In genomic region chr12:79762570-79763275, GRCm38 (mm10) we compare ENCODE assay signal across 13 mouse cellular contexts.
A peak's percentile ranks its signal among the peaks of the same experiment; 100 is the strongest.
DNase-seq lines count a peak whose midpoint lies in the region; ATAC-seq and TF ChIP-seq lines count a peak whose summit lies in the region.
"Had no signal": no experiment of that assay in that cellular context is flagged by ENCODE, and none has a peak within 500 bp of the region (broad histone marks: within the 10 kb centered on the region; RNA-seq: fewer than 3 reads in every experiment).

No protein-coding gene starts in this region.

- ATAC-seq in hindbrain, postnatal 0 days: no peak
- ATAC-seq in liver, embryonic 11.5 days (replicated peaks; ENCODE audit: low FRiP score): peak; percentile 63

- no peak for DNase-seq in hindbrain, embryonic 10.5 days (ENCODE audit: low spot score)
- no peak for DNase-seq in hindbrain, postnatal 0 days (ENCODE audit: low spot score)
- DNase-seq in urinary bladder, postnatal 14 days (ENCODE audit: low spot score): peak; percentile 67
- no peak for DNase-seq in urinary bladder, adult 2 months (ENCODE audit: low spot score)
- no peak for DNase-seq in liver, embryonic 11.5 days (ENCODE audit: low spot score)
- DNase-seq in right cerebral cortex, postnatal 14 days: no peak
- no peak for DNase-seq in embryo, embryonic 9.5 days (ENCODE audit: extremely low spot score)
- DNase-seq: adrenal gland, postnatal 25 days; cerebellum, adult 2 months; gastrocnemius, postnatal 25 days; kidney, adult 8-10 months; lung, postnatal 4 days had no signal

- no peak overlapping the region for H3K9ac ChIP-seq in hindbrain, postnatal 0 days (replicated peaks; ENCODE audit: low read length)
- no peak overlapping the region for H3K9ac ChIP-seq in liver, embryonic 11.5 days (ENCODE audit: low read depth, low read length)

- H3K9me3 ChIP-seq in hindbrain, embryonic 10.5 days: no peaks in the 10 kb centered on the region
- no peaks in the 10 kb centered on the region for H3K9me3 ChIP-seq in hindbrain, postnatal 0 days (ENCODE audit: low read length)
- H3K9me3 ChIP-seq in liver, embryonic 11.5 days (ENCODE audit: control insufficient read depth, low read length): no peaks in the 10 kb centered on the region

- TF ChIP-seq CTCF in hindbrain, postnatal 0 days (IDR thresholded peaks at IDR 0.05; ENCODE audit: low read depth): no peak

- H3K4me1 ChIP-seq in hindbrain, embryonic 10.5 days (replicated peaks): peaks cover 28% of the 10 kb centered on the region
- peaks cover 6% of the 10 kb centered on the region; the same call in 1 of the 2 replicates for H3K4me1 ChIP-seq in hindbrain, postnatal 0 days (ENCODE audit: insufficient read depth, low read length)
- H3K4me1 ChIP-seq in liver, embryonic 11.5 days (replicated peaks; ENCODE audit: control insufficient read depth, insufficient read depth, low read length): peaks cover 17% of the 10 kb centered on the region

- WGBS in hindbrain, embryonic 10.5 days: 80% methylated on average over 7 of the region's 7 CpGs
- WGBS in hindbrain, postnatal 0 days: 87% methylated on average over 7 of the region's 7 CpGs
- WGBS in liver, embryonic 11.5 days: 21% methylated on average over 7 of the region's 7 CpGs

- peak overlapping the region; percentile 54 for H3K27ac ChIP-seq in hindbrain, embryonic 10.5 days
- no peak overlapping the region for H3K27ac ChIP-seq in hindbrain, postnatal 0 days
- H3K27ac ChIP-seq in liver, embryonic 11.5 days (ENCODE audit: low read depth, low read length): peak overlapping the region; percentile 76
- H3K27ac ChIP-seq: left cerebral cortex, adult 2 months had no signal

- H3K4me2 ChIP-seq in hindbrain, postnatal 0 days (ENCODE audit: low read depth, low read length): no peak overlapping the region
- H3K4me2 ChIP-seq in liver, embryonic 11.5 days: 0 out of 2 replicates have a peak overlapping the region, but pooled peaks have one; percentile 14

- no peaks in the 10 kb centered on the region for H3K27me3 ChIP-seq in hindbrain, embryonic 10.5 days (ENCODE audit: insufficient read depth, poor library complexity, severe bottlenecking)
- no peaks in the 10 kb centered on the region for H3K27me3 ChIP-seq in hindbrain, postnatal 0 days (ENCODE audit: insufficient read depth, low read length)
- no peaks in the 10 kb centered on the region for H3K27me3 ChIP-seq in liver, embryonic 11.5 days (replicated peaks; ENCODE audit: control insufficient read depth, insufficient read depth, low read length)

- no peaks in the 10 kb centered on the region for H3K36me3 ChIP-seq in hindbrain, embryonic 10.5 days
- H3K36me3 ChIP-seq in hindbrain, postnatal 0 days (ENCODE audit: insufficient read depth, low read length): no peaks in the 10 kb centered on the region
- H3K36me3 ChIP-seq in liver, embryonic 11.5 days (ENCODE audit: control insufficient read depth, insufficient read depth, low read length): no peaks in the 10 kb centered on the region

- H3K4me3 ChIP-seq in hindbrain, embryonic 10.5 days: no peak overlapping the region
- no peak overlapping the region for H3K4me3 ChIP-seq in hindbrain, postnatal 0 days (ENCODE audit: low read length)
- no peak overlapping the region for H3K4me3 ChIP-seq in liver, embryonic 11.5 days (ENCODE audit: low read depth, low read length)
- H3K4me3 ChIP-seq: left cerebral cortex, adult 2 months had no signal
